Mouse (Mus musculus) neural tube, embryonic 14.5 days (tissue): ENCODE data around the gene Tm9sf2. TPM values are rescaled to one million over a fixed set of nuclear protein-coding genes. Genes with fewer than 3 reads are reported as not detected.
"Not testable (repeated sequence)": the region's sequence is repeated elsewhere in the genome, so short reads cannot be mapped to it uniquely, and the experiment has no call there.

Experiments
- ATAC-seq: fragments of 200-750 bp; cut with Nextera tagmentation; 2 replicates; pipeline ENCODE4 v1.8.0; 2017; ENCODE audit warnings: low read depth, mild to moderate bottlenecking, moderate TSS enrichment, moderate library complexity
- H3K27ac ChIP-seq: fragments of 300-500 bp; sonication (generic); 2 replicates; pipeline ENCODE4 v1.5.1; 2014; ENCODE audit warnings: low read depth, mild to moderate bottlenecking, control low read depth, low read length, moderate library complexity, mixed read lengths
- H3K27me3 ChIP-seq: fragments of 300-500 bp; sonication (generic); 2 replicates; pipeline ENCODE4 v1.6.1; 2014; ENCODE audit warnings: low read length; ENCODE audit not compliant: control insufficient read depth, insufficient read depth
- H3K36me3 ChIP-seq: fragments of 300-500 bp; sonication (generic); 2 replicates; pipeline ENCODE4 v1.6.1; 2014; ENCODE audit warnings: low read length, mixed read lengths; ENCODE audit not compliant: control insufficient read depth, insufficient read depth
- H3K4me1 ChIP-seq: fragments of 300-500 bp; sonication (generic); 2 replicates; pipeline ENCODE4 v1.6.1; 2014; ENCODE audit warnings: low read length; ENCODE audit not compliant: control insufficient read depth, insufficient read depth
- H3K4me2 ChIP-seq: fragments of 300-500 bp; sonication (generic); 2 replicates; pipeline ENCODE4 v1.6.1; 2014; ENCODE audit warnings: mild to moderate bottlenecking, low read depth, low read length, control low read depth
- H3K4me3 ChIP-seq: fragments of 300-500 bp; sonication (generic); 2 replicates; pipeline ENCODE4 v1.5.1; 2014; ENCODE audit warnings: low read depth, low read length, control low read depth, mixed read lengths
- H3K9ac ChIP-seq: fragments of 300-500 bp; sonication (generic); replicated peaks from 2 replicates; pipeline ENCODE4 v1.6.1; 2014; ENCODE audit warnings: low read depth, mild to moderate bottlenecking, control low read depth, low read length, mixed read lengths
- H3K9me3 ChIP-seq: fragments of 300-500 bp; sonication (generic); 2 replicates; pipeline ENCODE4 v1.6.1; 2016; ENCODE audit warnings: low read length; ENCODE audit not compliant: control insufficient read depth
- WGBS: fragments of 180-500 bp; shearing (Covaris S2); extraction: QIAGEN DNeasy Blood & Tissue Kit; methylation state at CpG from one replicate; pipeline ENCODE4 v1.1.7; 2014; 5-methylcytosine and 5-hydroxymethylcytosine counted together
- polyA plus RNA-seq: library from polyadenylated mRNA; unstranded; fragments of >200 nt; fragmentation: Nextera tagmentation; extraction: Ambion mirVana; gene quantifications from 2 replicates; pipeline ENCODE4 v1.2.1, GENCODE M21; 2014

Gene Tm9sf2
- polyA plus RNA-seq = 106 and 127 TPM in 2 replicates

- Histone ChIP-seq H3K36me3 (no peaks in the 10 kb centered on the region), H3K9me3 (no peaks in the 10 kb centered on the region), H3K4me3 (peak within 1 kb of the TSS; percentile 98), H3K9ac (peak within 1 kb of the TSS; percentile 87), H3K27me3 (no peaks in the 10 kb centered on the region), H3K4me1 (peaks cover 20% of the 10 kb centered on the region), H3K27ac (peak within 1 kb of the TSS; percentile 68), H3K4me2 (peak within 1 kb of the TSS; percentile 85)
- WGBS = under 1% methylated on average over 61 of the region's 76 CpGs
- peak; percentile 94 for ATAC-seq
Observed at GRCm38 (mm10) chr14:122106822-122107468, at the start of gene Tm9sf2. Gene Tm9sf2, plus strand, starts transcription at chr14:122107038.

- ATAC-seq = no peak
- 40% methylated on average over 2 of the region's 2 CpGs for WGBS
- Histone ChIP-seq H3K4me2 (no peak overlapping the region), H3K4me1 (no peaks in the 10 kb centered on the region), H3K27me3 (no peaks in the 10 kb centered on the region), H3K9me3 (no peaks in the 10 kb centered on the region), H3K27ac (no peak overlapping the region), H3K36me3 (no peaks in the 10 kb centered on the region), H3K9ac (no peak overlapping the region), H3K4me3 (no peak overlapping the region)
Observed at GRCm38 (mm10) chr14:122057941-122058346, 48.9 kb upstream of the Tm9sf2 start.

DNA sequence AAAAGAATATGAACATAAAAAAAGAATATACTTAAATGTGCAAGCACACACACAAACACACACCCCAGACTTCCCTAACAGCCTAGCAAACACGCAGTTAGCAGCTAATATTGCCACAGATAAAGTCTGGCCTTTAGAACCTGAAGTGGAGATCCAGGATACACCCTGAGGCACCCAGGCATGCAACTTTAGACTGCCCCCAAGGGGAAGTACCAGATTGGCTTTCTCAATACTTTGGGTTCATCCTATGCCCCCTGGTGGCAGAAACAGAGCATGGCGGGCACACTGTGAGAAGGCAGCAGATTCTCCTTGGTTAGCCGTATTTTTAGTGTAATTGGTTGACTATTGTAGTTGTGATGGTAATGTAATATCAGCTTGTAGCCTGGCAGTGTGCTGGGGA is 46.2 kb upstream of the Tm9sf2 start:
- Histone ChIP-seq H3K27ac (no peak overlapping the region), H3K9me3 (no peaks in the 10 kb centered on the region), H3K9ac (no peak overlapping the region), H3K27me3 (no peaks in the 10 kb centered on the region), H3K4me2 (no peak overlapping the region), H3K36me3 (no peaks in the 10 kb centered on the region), H3K4me3 (no peak overlapping the region), H3K4me1 (no peaks in the 10 kb centered on the region)
- 11% methylated on average over 3 of the region's 3 CpGs for WGBS
- ATAC-seq = peak; percentile 68; the same call in 1 of the 2 replicates

DNA sequence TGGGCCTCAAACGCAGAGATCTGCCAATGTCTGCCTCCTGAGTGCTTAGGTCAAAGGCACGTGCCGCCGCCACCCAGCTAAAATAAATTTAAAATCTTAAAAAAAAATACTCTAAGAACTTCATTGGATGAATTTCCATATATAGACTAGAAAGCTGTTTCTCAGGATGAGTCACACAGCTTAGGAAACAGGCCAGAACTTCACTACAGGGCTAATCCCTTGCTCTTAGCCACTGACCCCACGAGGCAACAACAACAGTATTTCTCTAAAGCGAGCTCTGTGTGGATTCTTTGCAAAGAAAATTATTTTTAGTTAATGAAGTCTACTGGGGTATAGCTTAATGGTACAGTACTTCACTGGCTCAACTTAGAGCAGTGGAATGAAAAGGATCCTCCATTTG is 45.5 kb upstream of the Tm9sf2 start:
- Histone ChIP-seq H3K4me1 (no peaks in the 10 kb centered on the region), H3K27ac (no peak overlapping the region), H3K9me3 (no peaks in the 10 kb centered on the region), H3K4me2 (no peak overlapping the region), H3K27me3 (no peaks in the 10 kb centered on the region), H3K9ac (no peak overlapping the region), H3K4me3 (no peak overlapping the region), H3K36me3 (no peaks in the 10 kb centered on the region)
- WGBS = 91% methylated on average over 6 of the region's 6 CpGs
- no peak for ATAC-seq

- Histone ChIP-seq H3K27me3 (no peaks in the 10 kb centered on the region), H3K4me2 (no peak overlapping the region), H3K9me3 (no peaks in the 10 kb centered on the region), H3K27ac (no peak overlapping the region), H3K36me3 (no peaks in the 10 kb centered on the region), H3K9ac (no peak overlapping the region), H3K4me1 (no peaks in the 10 kb centered on the region), H3K4me3 (no peak overlapping the region)
- ATAC-seq = no peak
- WGBS = 85% methylated on average over 10 of the region's 10 CpGs
Observed at GRCm38 (mm10) chr14:122062411-122063090, 44.3 kb upstream of the Tm9sf2 start.

GRCm38 (mm10) chr14:122063599-122063998 is 43.2 kb upstream of the Tm9sf2 start:
- H3K9me3 ChIP-seq = no peaks in the 10 kb centered on the region
- no peak overlapping the region for H3K4me3 ChIP-seq
- H3K9ac ChIP-seq = no peak overlapping the region
- no peaks in the 10 kb centered on the region for H3K36me3 ChIP-seq
- no peak overlapping the region for H3K27ac ChIP-seq
- no peaks in the 10 kb centered on the region for H3K27me3 ChIP-seq
- ATAC-seq = no peak
- H3K4me2 ChIP-seq = no peak overlapping the region
- no peaks in the 10 kb centered on the region for H3K4me1 ChIP-seq
- WGBS = 72% methylated on average over 5 of the region's 5 CpGs

GRCm38 (mm10) chr14:122064519-122064918 is 42.3 kb upstream of the Tm9sf2 start:
- Histone ChIP-seq H3K9me3 (no peaks in the 10 kb centered on the region), H3K9ac (no peak overlapping the region), H3K4me3 (no peak overlapping the region), H3K4me2 (no peak overlapping the region), H3K36me3 (no peaks in the 10 kb centered on the region), H3K27me3 (no peaks in the 10 kb centered on the region), H3K4me1 (no peaks in the 10 kb centered on the region), H3K27ac (no peak overlapping the region)
- WGBS = 8% methylated on average over 2 of the region's 2 CpGs
- no peak for ATAC-seq

DNA sequence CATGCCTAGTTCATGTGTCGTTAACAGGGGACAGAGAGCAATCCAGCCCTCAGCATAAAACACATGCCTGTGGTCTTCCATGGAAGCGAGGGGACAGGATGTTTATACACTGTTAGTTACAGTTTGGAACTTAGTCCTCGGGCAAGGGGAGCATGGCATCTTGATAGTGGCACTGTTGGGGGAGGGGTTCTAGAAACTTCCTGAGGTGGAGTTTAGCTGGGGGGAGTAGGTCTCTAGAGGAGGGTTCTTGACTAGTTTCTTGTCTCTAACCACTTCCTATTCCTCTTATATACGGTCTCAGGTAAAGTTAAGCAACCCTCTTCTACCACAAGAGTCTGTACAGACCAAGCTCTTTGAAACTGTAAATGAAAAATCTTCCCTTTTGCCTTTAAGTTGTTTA is 40.6 kb upstream of the Tm9sf2 start:
- Histone ChIP-seq H3K27me3 (no peaks in the 10 kb centered on the region), H3K4me1 (no peaks in the 10 kb centered on the region), H3K9me3 (no peaks in the 10 kb centered on the region), H3K36me3 (no peaks in the 10 kb centered on the region), H3K4me2 (no peak overlapping the region), H3K4me3 (no peak overlapping the region), H3K27ac (no peak overlapping the region), H3K9ac (no peak overlapping the region)
- 85% methylated on average over 4 of the region's 4 CpGs for WGBS
- ATAC-seq = no peak

DNA sequence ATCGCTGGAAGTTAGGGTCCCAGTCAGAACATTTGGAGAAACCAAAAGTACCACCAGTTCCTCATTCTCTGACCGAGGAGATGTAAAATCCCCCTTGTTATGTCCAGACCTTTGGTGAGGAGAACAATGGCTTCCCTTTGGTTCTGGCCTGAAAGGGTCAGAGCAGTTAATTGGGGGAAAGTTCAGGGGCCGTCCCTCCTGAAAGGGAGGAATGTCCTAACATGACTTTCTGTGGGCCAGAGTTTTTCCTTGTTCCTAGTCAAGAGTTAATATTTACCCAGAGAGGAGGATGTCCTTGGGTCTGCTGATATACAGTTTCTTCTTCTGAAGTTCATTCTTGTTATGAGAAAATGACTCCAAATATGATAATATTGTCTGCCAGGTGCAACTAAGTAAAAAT is 38.8 kb upstream of the Tm9sf2 start:
- not testable (repeated sequence) for H3K27ac ChIP-seq, H3K27me3 ChIP-seq, H3K36me3 ChIP-seq, ATAC-seq, H3K9me3 ChIP-seq, H3K4me2 ChIP-seq, H3K9ac ChIP-seq, H3K4me1 ChIP-seq, H3K4me3 ChIP-seq
- 27% methylated on average over 3 of the region's 3 CpGs for WGBS
